Mouse (Mus musculus) gastrocnemius, adult 8-10 months (tissue): ENCODE data around the gene Aldh3b3. TPM values are rescaled to one million over a fixed set of nuclear protein-coding genes. Genes with fewer than 3 reads are reported as not detected.
A peak's percentile ranks its signal among the peaks of the same experiment; 100 is the strongest.
"Not testable (repeated sequence)": the region's sequence is repeated elsewhere in the genome, so short reads cannot be mapped to it uniquely, and the experiment has no call there.

Experiments
- DNase-seq, 2 experiments: peaks; one replicate each; pipeline ENCODE4 v3.0.0; 2022; ENCODE audit warnings: low spot score in 2 of 2
- total RNA-seq, 4 experiments: library from RNA; stranded (reverse); gene quantifications; 2 replicates each; pipeline ENCODE4 v1.2.4; 2022

Aldh3b3 gene
- total RNA-seq, 4 experiments from 2014 or later: not detected

DNA sequence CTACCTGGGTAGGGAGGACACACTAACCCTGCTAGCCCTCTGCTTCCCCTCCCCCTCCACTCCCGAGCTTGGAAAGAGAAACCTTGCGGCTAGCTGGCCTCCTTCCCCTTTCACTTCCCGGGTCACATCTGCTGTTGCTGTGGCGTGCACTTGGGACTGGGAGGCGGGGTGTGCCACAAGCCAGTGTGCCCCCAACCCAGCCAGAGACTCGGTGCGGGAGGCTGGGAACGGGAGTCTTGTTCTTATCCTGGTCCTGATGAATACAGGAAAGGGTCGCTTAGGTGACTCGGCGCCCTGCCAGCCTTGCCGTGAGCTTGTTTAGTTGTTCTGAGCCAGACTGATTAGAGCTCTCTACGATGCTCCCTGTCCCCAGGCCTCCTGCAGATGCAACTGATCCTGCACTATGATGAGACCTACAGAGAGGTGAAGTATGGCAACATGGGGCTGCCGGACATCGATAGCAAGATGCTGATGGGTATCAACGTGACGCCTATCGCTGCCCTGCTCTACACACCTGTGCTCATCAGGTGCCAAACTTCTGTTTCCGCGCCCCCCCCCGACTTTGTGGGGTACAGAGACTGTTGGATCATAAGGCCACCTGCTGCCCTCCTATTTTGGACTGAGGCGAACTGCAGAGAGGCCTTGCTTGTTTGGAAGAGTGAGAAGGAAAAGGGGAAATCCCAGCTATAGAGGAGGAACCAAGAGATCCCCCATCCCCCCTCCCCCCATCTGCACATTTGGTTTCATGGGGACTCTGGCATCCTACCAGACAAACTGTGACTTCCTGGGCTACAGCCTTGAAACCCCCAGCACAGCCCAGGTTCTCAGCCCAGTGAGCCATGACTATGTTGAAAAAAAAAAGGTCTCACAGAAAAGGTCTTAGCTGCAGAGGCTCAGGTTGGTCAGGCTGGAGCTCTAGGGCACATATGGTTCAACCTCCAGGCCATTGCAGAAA, 22.3 kb upstream of the Aldh3b3 start:
- DNase-seq: peak in 1 of 2 experiments; percentile 45

DNA sequence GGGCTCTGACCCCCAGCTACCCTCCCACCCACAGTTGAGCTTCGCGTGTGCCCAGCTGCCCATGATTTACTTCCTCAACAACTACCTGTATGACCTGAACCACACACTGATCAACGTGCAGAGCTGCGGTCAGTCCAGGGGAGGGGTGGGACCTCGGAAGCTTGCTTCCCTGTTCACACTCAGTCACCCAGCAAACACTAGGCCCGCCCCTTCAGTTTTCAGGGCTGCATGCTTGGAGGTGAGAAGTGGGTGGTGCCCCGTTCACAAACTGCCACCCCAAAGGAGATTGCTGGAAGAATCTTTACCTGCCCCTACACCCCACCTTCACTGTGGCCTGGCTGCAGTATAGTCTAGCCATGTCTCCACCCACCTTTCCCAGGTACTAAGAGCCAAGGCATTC, 16.1 kb upstream of the Aldh3b3 start:
- DNase-seq: no peak

DNA sequence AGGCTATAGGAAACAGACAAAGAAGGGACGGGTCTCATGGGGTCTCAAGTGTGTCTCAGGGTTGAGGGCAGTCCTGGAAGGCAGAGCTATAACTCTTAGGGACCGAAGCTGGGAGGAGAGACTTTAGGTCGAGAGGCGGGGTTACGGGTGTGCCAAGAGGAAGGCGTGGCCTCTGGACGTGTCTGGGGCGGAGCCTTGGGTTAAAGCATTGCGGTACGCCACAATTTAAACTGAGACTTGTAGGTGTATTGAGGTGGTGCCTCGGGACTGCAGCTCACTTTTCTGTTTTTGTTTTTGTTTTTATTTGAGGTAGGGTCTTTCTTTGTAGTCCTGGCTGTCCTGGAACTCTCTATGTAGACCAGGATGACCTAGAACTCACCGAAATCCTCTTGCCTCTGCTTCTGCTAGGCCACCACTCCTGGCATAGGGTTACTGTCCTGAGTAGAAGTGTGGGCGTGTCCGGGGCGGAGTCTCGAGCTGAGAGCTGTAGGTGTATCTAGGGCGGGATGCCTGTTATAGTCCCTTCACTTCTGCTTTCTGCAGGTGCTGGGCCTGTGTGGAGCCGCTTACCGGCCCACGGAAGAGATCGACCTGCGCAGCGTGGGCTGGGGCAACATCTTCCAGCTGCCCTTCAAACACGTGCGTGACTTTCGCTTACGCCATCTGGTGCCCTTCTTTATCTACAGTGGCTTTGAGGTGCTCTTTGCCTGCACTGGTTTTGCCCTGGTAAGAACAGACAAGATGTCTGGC, 15.3 kb upstream of the Aldh3b3 start:
- no peak for DNase-seq

DNA sequence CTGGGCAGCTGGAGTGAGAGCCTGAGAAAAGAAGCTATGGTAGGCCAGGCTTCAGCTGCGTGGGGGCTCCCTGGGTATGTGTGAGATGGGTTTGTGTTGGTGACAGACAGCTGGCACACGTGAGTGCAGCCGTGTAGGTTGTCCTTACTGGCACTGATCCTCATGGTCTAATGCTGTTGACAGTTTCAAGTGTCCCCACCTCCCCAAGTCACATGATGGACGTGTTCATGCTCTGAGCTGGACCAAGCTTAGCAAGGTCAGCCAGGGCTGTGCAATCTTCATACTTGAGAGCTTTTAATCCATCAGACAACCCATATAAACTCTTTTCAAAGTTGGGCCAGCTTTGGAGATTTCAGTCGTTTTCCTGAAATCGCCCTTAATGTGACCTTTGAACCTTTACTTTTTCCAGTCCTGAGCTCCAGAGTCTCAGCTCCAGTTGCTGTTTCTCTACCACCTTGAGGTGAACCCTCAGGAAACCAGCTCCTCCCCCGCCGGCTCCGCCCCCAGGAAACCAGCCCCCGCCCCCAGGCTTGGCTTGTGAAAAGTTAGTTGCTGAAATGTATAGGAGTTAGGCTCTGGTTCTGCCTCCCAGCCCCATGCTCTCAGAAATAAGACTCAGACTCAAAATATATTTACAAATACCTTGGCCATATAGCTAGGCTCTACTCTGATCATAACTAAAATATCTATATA, 12.4 kb upstream of the Aldh3b3 start:
- DNase-seq: no peak

DNA sequence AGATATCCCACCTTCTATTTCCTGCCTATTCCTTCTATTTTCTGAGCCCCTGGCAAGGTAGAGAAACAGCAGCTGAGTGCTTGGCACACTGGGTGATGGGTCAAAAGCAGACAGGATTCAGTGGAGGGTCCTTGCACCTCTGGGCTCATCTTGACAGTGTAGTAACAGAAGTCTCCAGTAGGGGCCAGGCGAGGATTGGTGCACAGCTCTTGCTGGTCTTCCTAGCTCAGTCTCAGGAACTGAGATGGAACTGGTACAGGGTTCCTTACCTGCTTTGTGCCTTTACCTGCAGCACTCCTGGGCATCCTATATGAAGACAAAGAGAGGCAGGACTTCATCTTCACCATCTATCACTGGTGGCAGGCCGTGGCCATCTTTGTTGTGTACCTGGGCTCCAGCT, 11.7 kb upstream of the Aldh3b3 start:
- DNase-seq: peak in 1 of 2 experiments; percentile 34

DNA sequence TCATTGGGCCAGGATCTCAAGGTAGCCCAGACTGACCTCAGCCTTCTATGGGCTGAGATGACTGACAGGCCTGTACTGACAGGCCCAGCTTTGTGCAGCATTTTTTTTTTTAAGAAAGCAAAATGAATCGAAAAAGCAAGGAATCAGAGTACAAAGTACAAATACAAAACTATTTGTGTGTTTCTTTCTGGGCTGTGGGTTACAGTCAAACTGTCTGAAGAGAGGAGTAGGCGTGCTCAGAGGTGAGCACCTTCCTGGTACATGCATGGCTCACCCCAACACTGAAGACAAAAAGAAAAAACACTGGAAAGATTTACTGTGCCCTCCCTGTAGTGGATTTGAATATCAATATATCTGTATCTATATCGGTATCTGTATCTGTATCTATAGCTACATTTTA, 10.6 kb upstream of the Aldh3b3 start:
- DNase-seq: no peak

DNA sequence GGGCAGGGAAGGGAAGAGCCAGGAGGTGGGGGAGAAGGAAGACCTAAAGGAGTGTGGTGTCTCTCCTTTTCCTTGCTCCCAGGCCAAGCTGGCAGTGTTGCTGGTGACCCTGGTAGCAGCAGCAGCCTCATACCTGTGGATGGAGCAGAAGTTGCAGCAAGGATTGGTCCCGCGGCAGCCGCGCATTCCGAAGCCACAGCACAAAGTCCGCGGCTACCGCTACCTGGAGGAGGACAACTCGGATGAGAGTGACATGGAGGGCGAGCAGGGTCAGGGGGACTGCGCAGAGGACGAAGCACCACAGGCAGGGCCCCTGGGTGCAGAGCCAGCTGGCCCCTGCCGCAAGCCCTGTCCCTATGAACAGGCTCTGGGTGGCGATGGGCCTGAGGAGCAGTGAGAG, 9.9 kb upstream of the Aldh3b3 start:
- no peak for DNase-seq

DNA sequence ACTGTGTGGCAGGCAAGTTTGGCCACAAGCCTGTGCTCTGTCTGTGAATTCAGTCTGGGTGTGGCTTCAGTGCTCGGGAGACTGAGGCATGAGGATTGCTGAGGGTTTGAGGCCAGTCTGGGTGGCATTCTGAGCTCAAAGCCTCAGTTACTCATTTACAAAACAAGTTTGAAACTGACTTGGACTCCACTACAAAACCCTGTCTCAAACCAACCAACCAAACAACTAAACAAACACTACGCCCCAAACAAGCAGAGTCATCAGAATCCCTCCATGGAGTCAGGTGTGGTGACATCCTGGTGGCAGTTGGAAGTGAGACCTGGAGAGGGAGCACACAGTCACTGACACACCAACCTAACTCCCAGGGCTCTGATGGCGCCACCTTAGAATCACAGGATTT, 8.1 kb upstream of the Aldh3b3 start:
- no peak for DNase-seq

DNA sequence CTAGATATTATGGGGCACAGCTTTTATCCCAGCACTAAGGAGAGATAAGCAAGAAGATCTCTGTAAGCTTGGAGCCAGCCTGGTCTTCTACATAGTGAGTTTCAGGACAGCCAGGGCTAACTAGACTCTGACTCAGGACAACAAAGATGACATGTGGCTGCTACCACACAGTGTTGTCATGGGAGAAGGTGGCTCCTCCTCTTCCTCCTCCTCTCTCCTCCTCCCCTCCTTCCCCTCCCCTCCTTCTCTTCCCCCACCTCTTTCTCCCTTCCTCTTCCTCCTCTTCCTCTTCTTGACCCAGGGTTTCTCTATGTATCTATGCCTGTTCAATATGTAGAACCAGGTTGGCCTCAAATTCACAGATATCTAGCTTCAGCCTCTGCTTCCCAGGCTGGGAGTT, 7.0 kb upstream of the Aldh3b3 start:
- DNase-seq: no peak

DNA sequence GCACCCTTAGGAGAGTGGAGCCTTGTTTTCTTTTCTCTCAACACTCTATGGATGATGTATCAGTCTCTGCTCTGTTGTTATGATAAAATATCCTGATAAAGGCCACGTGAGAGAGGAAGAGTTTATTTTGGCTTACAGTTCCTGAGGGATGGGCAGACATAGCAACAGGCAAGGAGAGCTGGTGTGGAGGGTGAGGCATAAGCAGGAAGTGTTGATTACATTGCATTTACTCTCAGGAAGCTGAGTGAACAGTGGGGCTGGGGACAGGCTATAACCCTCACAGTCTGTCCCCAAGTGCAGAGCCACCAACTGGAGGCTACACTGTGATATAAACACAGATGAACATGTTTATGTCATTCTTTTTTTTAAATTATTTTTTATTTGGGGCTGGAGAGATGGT, 6.3 kb upstream of the Aldh3b3 start:
- no peak for DNase-seq

DNA sequence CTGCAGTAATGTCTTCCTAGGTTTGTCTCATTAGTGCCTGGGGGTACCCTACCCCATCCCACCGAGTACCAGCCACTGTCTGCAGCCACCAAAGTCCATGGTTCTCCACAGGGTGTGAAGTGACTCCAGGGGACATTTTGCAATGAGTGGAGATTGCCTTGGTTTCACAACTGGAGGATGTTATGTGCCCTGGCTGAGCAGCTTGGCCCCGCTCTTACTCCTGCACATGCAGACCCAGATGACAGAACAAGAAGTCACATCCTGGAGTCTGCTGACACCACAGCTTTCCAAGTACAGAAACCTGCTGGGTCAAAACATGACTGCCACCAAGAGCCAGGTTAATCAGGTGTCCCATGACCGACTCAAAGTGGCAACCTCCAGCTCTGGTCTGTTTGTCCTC, 3.4 kb upstream of the Aldh3b3 start:
- DNase-seq: no peak

DNA sequence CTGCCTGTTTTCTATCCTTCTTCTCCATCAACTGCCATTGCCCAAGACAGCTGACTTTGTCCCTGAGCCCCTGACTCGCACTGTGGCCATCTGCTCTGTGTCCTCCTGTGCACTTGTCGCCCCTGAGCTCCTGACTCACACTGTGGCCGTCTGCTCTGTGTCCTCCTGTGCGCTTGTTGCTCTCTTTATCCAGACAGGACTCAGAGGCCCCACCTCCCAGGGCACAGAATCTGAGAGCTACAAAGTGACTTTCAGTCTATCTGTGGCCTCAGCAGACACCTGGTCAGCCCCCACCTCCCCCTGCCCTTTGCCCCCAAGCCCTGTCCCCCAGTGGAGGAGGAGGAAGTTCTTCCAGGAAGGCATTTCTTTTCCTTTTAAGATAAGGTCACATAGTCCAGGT, 2.6 kb upstream of the Aldh3b3 start:
- DNase-seq: no peak

DNA sequence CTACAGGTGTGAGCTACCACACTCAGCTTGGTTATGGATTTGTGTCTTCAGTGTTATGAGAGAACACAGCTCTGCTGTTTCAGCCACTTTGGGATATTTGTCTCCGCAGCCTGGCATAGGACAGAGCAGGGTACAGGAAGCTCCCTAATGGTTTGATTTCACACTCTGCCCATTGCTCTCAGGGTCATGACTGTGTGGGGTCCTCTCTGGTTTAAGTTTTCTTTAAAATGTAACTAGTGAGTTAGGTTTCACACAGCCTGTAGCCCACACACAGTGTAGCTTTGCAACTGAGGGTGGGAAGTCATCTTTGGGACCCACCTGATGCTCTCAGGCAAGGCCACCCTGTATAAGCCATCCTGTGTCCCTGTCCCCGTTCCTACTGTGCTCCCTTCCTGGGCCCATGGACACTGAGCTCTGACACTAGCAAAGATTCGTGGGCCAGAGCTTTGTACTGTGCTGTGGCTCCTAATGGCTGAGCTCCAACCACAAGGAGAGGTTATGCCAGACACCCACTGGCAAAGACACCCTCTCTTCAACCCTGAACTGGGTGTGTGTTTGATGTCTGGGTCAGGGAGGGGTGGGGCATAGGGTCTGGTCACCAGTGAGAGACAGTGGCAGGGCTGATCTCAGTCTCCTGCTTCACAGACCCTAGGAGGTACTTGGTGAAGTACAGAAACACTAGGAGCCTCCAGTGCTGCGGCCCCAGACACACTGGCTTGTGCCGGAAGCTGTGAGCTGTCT, 979 bp upstream of the Aldh3b3 start:
- DNase-seq: not testable (repeated sequence)

DNA sequence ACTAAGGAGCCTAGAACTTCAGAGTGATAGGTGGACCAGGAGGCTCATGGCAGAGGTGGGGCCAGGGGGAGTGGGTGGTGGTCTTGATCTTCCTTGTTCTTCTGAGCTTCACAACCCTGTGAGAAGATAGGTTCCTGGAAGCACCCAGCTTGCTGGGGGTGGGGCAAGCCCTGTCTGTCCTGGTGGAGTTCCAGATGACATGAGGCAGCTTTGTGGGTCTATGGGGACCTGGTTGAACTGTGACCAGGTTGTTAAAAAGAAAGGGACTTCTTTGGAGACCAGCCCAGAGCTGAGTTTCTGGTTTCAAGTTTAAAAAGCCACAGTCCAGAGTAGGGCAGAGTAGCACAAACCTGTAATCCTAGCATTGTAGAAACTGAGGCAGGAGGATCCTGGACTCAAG, 585 bp downstream of the Aldh3b3 start:
- DNase-seq: no peak

DNA sequence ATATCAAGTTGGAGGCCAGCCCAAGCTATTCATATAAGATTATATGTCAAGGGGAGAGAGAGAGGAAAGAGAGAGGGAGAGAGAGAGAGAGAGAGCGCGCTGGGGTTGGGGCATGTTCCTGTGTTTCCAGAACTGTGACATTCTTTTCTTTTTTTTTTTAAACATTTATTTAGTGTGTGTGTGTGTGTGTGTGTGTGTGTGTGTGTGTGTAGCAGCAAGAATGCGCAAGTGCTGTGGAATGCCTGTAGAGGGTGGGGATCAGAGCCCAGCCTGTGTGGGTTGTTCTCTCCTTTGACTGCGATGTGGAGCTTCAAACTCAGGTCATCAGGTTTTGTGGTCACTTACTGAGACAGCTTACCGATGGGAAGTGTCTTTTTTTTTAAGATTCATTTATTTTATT, 1.8 kb downstream of the Aldh3b3 start:
- no peak for DNase-seq

DNA sequence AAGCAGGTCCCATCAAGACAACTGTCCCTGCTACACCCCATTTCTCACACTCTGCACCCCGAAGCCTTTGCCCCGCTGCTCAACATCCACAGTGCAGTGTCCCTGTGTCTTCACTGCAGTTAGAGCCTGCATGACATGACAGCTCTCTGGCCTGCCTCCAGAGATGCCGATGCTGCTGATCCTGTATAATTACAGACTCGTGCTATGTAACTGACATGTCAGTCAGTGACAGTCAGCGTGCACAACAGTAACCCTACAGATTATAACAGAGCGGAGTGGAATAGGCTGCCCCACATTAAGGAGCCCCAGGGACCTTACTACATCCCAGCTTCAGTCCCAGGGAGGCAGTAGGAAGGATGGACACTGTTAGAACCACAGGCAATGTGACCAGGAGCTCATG, 3.4 kb downstream of the Aldh3b3 start:
- DNase-seq: not testable (repeated sequence)

DNA sequence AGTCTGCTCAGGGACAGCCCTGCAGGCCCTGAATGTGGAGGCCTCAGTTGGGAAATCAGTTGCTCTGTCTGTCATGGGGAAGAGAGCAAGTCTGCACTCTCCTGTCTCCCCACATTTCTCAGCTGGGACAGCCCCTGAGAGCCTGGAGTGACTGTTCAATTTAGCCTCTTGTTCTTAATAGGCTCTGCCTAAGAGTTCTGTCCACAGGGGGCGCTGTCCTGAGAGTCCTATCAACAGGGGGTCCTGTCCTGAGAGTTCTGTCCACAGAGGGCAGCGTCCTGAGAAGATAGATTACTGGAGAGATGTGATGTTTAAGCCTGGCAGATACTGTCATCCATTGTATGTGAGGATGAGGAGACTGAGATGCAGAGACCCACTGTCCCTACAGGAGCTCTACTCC, 4.0 kb downstream of the Aldh3b3 start:
- no peak for DNase-seq

DNA sequence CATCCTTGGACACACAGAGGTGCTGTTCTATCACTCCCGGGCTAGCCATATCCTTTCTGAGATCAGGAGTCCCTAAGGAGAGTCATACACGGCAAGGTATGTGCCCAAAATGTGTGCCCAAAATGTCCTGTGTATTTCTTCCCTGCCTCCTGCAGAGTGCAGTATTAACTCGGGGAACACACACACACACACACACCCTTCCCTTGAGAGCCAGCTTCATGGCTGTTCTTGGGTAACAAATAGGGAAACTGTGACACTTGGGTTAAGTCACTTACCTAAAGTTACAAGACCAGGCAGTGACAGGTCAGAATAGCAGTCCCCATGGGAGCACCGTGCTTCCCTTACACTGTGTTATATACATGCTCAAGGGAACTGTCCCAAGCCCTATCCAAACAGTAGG, 5.6 kb downstream of the Aldh3b3 start:
- no peak for DNase-seq

DNA sequence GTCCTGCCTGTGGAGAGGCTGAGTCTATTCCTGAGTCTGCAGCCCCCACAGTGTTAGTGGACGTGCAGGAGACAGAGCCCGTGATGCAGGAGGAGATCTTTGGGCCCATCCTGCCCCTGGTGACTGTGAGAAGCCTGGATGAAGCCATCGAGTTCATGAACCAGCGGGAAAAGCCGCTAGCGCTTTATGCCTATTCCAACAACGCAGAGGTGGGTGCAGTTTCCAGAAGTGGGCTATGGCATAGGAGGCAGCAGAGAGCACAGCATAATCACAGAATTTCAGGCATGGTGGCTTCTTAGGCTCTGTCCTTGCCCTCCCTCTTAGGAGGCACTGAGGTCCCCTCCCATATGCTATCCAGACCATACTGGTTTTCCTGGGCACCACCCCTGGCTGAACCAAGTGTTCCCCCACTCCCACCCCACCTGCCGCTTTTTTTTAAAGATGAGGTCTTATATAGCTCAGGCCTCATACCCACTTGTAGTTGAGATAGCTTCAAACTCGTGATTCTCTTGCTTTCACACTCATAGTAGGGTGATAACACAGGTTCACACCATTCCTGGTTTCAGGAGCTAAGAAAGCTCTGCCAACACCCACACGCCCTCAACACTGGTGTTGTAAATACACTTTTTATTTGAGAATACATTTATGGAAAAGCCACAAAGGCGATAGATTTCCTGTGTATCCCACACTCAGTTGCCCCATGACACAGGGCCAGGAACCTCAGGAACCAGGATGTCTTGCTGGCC, 8.1 kb downstream of the Aldh3b3 start:
- no peak for DNase-seq

DNA sequence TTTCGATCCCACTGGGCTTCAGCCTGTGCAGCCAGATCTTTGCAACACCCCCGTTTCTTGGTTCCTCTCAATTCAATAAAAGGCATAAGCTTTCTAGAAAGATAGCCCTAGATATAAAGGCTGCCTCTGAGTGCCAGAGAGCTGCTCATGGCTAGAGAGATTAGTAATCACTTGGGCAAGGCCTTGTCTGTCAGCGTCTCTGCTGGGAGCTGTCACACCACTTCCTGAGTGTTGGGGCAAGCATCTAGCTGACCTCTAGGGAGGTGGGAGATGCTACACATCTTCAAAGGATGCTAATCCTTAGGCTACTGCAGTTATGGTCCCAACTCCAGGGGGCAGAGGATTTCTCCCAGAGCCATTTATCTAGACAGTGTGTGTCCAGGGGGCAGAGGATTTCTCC, 8.8 kb downstream of the Aldh3b3 start:
- no peak for DNase-seq

DNA sequence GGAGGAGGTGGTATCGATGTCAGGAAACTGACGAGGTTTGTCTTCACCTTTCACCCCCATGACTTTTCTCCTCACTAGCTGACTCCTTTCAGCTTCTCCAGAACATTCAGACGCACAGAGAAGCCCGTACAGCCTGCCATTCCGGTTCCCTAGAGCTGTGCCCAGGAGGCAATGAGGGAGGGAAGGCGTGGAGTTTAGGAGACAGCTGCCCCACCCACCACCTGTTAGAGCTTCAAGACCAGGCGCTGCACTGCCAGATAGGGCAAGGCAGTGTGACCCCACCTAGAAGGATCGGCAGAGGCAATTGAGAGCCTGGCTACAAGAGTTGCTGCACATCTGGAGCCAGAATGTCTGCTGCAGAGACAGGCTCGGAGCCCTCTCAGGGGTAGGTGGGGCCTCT, 13.8 kb downstream of the Aldh3b3 start, which contains the start of gene Aldh3b2:
Gene Aldh3b2, plus strand, starts transcription at position 100 of the 400 bp plus-strand sequence.
- no peak for DNase-seq
